Mouse (Mus musculus): ENCODE measurements around the gene Alk. TPM values are rescaled to one million over a fixed set of nuclear protein-coding genes. Genes with fewer than 3 reads are reported as not detected.
"Not testable (repeated sequence)": the region's sequence is repeated elsewhere in the genome, so short reads cannot be mapped to it uniquely, and the experiment has no call there.

The Alk gene
- total and polyA plus RNA-seq, 3 experiments: not detected

GRCm38 (mm10) chr17:72504581-72504980, 99.8 kb downstream of the Alk start:
- Histone ChIP-seq H3K4me1 (ENCODE audit: control insufficient read depth in 1 of 2, insufficient read depth in 2 of 2, low read length in 2 of 2) (no peaks in the 10 kb centered on the region), H3K9ac (ENCODE audit: control insufficient read depth, low read depth, low read length, poor library complexity, severe bottlenecking) (no peak overlapping the region), H3K36me3 (ENCODE audit: control insufficient read depth in 1 of 2, insufficient read depth in 2 of 2, low read length in 2 of 2) (no peaks in the 10 kb centered on the region), H3K27me3 (ENCODE audit: control insufficient read depth in 1 of 2, insufficient read depth in 2 of 2, low read length in 2 of 2) (no peaks in the 10 kb centered on the region), H3K4me3 (ENCODE audit: control insufficient read depth in 1 of 2, insufficient read depth in 1 of 2, low read depth in 2 of 2, low read length in 2 of 2) (no peak overlapping the region), H3K27ac (ENCODE audit: control insufficient read depth, low read depth, low read length) (no peak overlapping the region), H3K79me2 (ENCODE audit: control insufficient read depth, insufficient read depth, low read length, poor library complexity) (no peaks in the 10 kb centered on the region), H3K9me3 (replicated peaks; ENCODE audit: insufficient read depth, low read length) (no peaks in the 10 kb centered on the region)
- no peak for DNase-seq (ENCODE audit: low read depth, low spot score)
- TF ChIP-seq POLR2AphosphoS5 (IDR thresholded peaks at IDR 0.05; ENCODE audit: borderline replicate concordance, low read depth, low read length) (no peak), SIN3A (IDR thresholded peaks at IDR 0.05; ENCODE audit: low read length) (no peak), ZC3H11A (IDR thresholded peaks at IDR 0.05; ENCODE audit: low read depth, low read length) (no peak)

DNA sequence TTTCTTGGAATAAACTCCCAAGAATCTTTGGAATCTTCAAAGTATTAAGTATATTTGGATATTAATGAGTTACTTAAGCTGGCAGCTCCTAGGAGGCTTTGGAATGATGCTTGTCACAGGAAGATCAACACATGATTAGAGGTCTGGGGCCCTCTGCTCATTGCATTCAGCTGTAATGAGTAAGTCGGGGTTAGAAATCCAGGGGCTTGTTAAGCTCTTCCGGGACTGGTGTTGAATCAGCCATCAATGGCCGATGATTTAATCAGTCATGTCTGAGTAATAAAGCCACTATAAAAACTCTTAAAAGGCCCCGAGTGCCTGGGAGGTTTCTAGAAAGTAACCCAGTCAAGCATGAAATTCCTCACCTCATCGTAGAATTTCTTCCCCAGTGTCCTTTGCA, 109.0 kb downstream of the Alk start:
- Histone ChIP-seq H3K36me3 (ENCODE audit: control insufficient read depth in 1 of 2, insufficient read depth in 2 of 2, low read length in 2 of 2) (no peaks in the 10 kb centered on the region), H3K9me3 (replicated peaks; ENCODE audit: insufficient read depth, low read length) (no peaks in the 10 kb centered on the region), H3K27ac (ENCODE audit: control insufficient read depth, low read depth, low read length) (no peak overlapping the region), H3K9ac (ENCODE audit: control insufficient read depth, low read depth, low read length, poor library complexity, severe bottlenecking) (no peak overlapping the region), H3K27me3 (ENCODE audit: control insufficient read depth in 1 of 2, insufficient read depth in 2 of 2, low read length in 2 of 2) (no peaks in the 10 kb centered on the region), H3K4me1 (ENCODE audit: control insufficient read depth in 1 of 2, insufficient read depth in 2 of 2, low read length in 2 of 2) (no peaks in the 10 kb centered on the region), H3K4me3 (ENCODE audit: control insufficient read depth in 1 of 2, insufficient read depth in 1 of 2, low read depth in 2 of 2, low read length in 2 of 2) (no peak overlapping the region), H3K79me2 (ENCODE audit: control insufficient read depth, insufficient read depth, low read length, poor library complexity) (no peaks in the 10 kb centered on the region)
- DNase-seq (ENCODE audit: low read depth, low spot score): no peak
- TF ChIP-seq ZMIZ1 (IDR thresholded peaks at IDR 0.05; ENCODE audit: low read depth, low read length) (no peak), ETS1 (IDR thresholded peaks at IDR 0.05; ENCODE audit: low read depth, low read length) (no peak)

GRCm38 (mm10) chr17:72485623-72486022, 118.8 kb downstream of the Alk start:
- H3K9ac ChIP-seq (ENCODE audit: control insufficient read depth, low read depth, low read length, poor library complexity, severe bottlenecking): no peak overlapping the region
- no peaks in the 10 kb centered on the region for H3K79me2 ChIP-seq (ENCODE audit: control insufficient read depth, insufficient read depth, low read length, poor library complexity)
- no peaks in the 10 kb centered on the region for H3K4me1 ChIP-seq (ENCODE audit: control insufficient read depth in 1 of 2, insufficient read depth in 2 of 2, low read length in 2 of 2)
- no peak overlapping the region for H3K27ac ChIP-seq (ENCODE audit: control insufficient read depth, low read depth, low read length)
- no peaks in the 10 kb centered on the region for H3K36me3 ChIP-seq (ENCODE audit: control insufficient read depth in 1 of 2, insufficient read depth in 2 of 2, low read length in 2 of 2)
- H3K4me3 ChIP-seq (ENCODE audit: control insufficient read depth in 1 of 2, insufficient read depth in 1 of 2, low read depth in 2 of 2, low read length in 2 of 2): no peak overlapping the region
- no peaks in the 10 kb centered on the region for H3K27me3 ChIP-seq (ENCODE audit: control insufficient read depth in 1 of 2, insufficient read depth in 2 of 2, low read length in 2 of 2)
- no peak for DNase-seq (ENCODE audit: low read depth, low spot score)
- TF ChIP-seq SMC3 (IDR thresholded peaks at IDR 0.05; ENCODE audit: low read depth, low read length): no peak
- no peak for TF ChIP-seq POLR2A (IDR thresholded peaks at IDR 0.05; ENCODE audit: control insufficient read depth in 1 of 2, insufficient read depth in 1 of 2, low read depth in 1 of 2, low read length in 2 of 2, poor library complexity in 1 of 2)
- no peak for TF ChIP-seq ELF1 (IDR thresholded peaks at IDR 0.05; ENCODE audit: low read depth, low read length)
- TF ChIP-seq ETS1 (IDR thresholded peaks at IDR 0.05; ENCODE audit: low read depth, low read length): no peak
- TF ChIP-seq TBP (IDR thresholded peaks at IDR 0.05; ENCODE audit: low read depth, low read length): no peak
- TF ChIP-seq GATA1 (IDR thresholded peaks at IDR 0.05; ENCODE audit: low read depth, low read length): no peak
- no peak for TF ChIP-seq MYC (IDR thresholded peaks at IDR 0.05; ENCODE audit: low read depth, low read length)
- no peak for TF ChIP-seq POLR2AphosphoS5 (IDR thresholded peaks at IDR 0.05; ENCODE audit: borderline replicate concordance, low read depth, low read length)
- H3K9me3 ChIP-seq (replicated peaks; ENCODE audit: insufficient read depth, low read length): no peaks in the 10 kb centered on the region

DNA sequence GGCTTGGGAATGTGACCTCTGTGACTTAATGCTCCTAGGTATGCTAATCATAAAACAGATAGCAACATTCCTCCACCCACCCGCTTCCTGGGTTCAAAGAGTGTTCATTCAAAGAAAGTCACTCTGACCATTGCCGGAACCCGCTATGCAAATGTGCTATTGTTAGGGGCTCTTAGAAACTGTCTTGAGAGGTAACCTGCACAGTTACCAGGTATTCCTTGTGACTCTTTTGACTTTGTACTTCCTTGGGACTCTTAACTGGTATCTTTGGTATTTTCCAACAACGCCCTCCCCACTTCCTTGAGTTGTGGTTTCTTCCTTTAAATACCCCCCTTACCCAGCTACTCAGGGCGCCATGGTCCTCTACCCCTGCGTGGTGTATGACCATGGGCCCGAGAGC, 125.2 kb downstream of the Alk start:
- H3K9me3 ChIP-seq (replicated peaks; ENCODE audit: insufficient read depth, low read length); DNase-seq (ENCODE audit: low read depth, low spot score); H3K79me2 ChIP-seq (ENCODE audit: control insufficient read depth, insufficient read depth, low read length, poor library complexity); H3K36me3 ChIP-seq (ENCODE audit: control insufficient read depth in 1 of 2, insufficient read depth in 2 of 2, low read length in 2 of 2); H3K27ac ChIP-seq (ENCODE audit: control insufficient read depth, low read depth, low read length); H3K9ac ChIP-seq (ENCODE audit: control insufficient read depth, low read depth, low read length, poor library complexity, severe bottlenecking); H3K4me1 ChIP-seq (ENCODE audit: control insufficient read depth in 1 of 2, insufficient read depth in 2 of 2, low read length in 2 of 2); H3K27me3 ChIP-seq (ENCODE audit: control insufficient read depth in 1 of 2, insufficient read depth in 2 of 2, low read length in 2 of 2); H3K4me3 ChIP-seq (ENCODE audit: control insufficient read depth in 1 of 2, insufficient read depth in 1 of 2, low read depth in 2 of 2, low read length in 2 of 2): not testable (repeated sequence)

Data from MEL (cell line).